Mouse (Mus musculus): Measurements from ENCODE around the gene Slc25a47. TPM values are rescaled to one million over a fixed set of nuclear protein-coding genes. Genes with fewer than 3 reads are reported as not detected.
A peak's percentile ranks its signal among the peaks of the same experiment; 100 is the strongest.

The Slc25a47 gene
- polyA plus RNA-seq (2012; ENCODE audit: insufficient read depth, insufficient read length, missing spikeins) = 0.82 and 1.2 TPM in 2 replicates

DNA sequence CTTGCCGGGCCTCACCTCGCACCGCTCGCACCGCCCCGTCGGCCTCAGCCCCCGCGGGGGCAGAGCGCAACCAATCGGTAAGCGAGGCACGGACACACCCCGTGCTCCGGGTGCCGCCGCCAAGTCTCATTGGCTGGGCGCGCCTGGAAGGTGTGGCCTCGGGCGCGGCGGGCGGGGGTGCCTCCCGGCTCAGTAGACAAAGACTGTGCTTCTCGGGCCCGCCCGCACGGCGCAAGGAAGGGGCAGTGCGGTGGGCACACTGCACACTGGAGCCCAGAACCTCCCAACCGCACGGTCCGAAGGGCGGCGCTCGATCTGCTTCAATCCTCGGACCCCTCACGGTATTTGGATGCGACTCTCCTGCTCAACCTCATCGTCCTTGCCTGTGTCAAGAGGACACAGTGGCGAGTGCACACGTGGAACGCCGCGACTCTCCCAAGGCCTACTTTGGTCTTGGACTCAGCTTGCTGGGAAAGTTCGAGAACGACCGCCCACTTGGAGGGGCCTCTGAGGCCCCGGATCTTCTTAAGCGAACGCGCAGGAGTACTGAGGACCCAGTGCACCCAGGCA lies at the start of gene Slc25a47, which contains the start of gene Slc25a29:
Gene Slc25a47 (plus strand): TSS at position 207 of the 570 bp plus-strand sequence.
Gene Slc25a29 (minus strand): TSS at position 44 of the 570 bp plus-strand sequence.
- Histone ChIP-seq H3K4me1 (ENCODE audit: control insufficient read depth, insufficient read depth, low read length) (peaks cover 28% of the 10 kb centered on the region), H3K4me3 (ENCODE audit: insufficient read depth, low read length) (peak within 1 kb of the TSS; percentile 84), H3K27ac (ENCODE audit: insufficient read depth, low read depth, low read length) (no peak within 1 kb of the TSS)
- TF ChIP-seq POLR2A (IDR thresholded peaks at IDR 0.05; ENCODE audit: borderline replicate concordance, low read depth, low read length) = no peak
- no peak for TF ChIP-seq CTCF (IDR thresholded peaks at IDR 0.05; ENCODE audit: low read depth, low read length)

DNA sequence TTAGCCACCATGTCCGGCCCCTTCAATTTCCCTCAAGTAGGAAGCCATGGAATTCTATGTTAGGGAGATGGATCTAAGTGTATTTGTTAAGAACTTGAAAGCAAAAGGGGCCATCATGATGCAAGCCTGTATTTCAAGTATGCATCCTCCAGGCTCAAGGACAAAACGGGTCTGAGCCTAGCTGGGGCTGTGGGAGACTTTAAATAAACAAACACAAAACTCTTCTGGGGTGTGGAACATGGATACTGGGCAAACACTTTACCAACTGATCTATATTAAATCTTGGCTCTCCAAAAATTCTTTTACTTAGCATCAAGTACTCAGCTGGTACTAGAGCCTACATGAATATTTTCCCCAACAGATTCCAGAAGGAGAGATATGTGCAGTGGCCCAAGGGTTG lies 48.5 kb upstream of the Slc25a47 start:
- no peak overlapping the region for H3K4me3 ChIP-seq (ENCODE audit: insufficient read depth, low read length)
- H3K27ac ChIP-seq (ENCODE audit: insufficient read depth, low read depth, low read length) = no peak overlapping the region
- TF ChIP-seq POLR2A (IDR thresholded peaks at IDR 0.05; ENCODE audit: borderline replicate concordance, low read depth, low read length) (no peak), CTCF (IDR thresholded peaks at IDR 0.05; ENCODE audit: low read depth, low read length) (no peak)
- peaks cover 10% of the 10 kb centered on the region for H3K4me1 ChIP-seq (ENCODE audit: control insufficient read depth, insufficient read depth, low read length)

DNA sequence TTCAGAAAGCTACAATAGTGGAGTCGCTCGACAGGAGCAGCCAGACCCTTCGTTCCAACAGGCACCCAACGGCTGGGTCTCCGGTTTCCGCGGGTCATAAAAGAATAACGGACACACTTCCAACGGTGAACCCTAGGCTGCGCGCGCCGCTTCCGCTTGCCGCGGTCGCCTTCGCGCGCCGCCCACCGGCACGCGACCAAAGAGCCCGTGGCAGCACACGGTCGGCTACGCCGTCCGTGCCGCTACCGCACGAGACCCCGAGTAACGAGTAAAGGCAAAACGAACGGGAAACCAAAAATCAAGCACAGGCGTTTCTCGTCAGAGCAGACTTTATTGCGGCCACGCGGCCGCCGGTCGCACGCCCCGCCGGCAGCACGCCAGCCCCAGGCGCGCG lies 43.7 kb upstream of the Slc25a47 start:
- peak overlapping the region; percentile 85 for H3K27ac ChIP-seq (ENCODE audit: insufficient read depth, low read depth, low read length)
- peaks cover 7% of the 10 kb centered on the region for H3K4me1 ChIP-seq (ENCODE audit: control insufficient read depth, insufficient read depth, low read length)
- TF ChIP-seq POLR2A (IDR thresholded peaks at IDR 0.05; ENCODE audit: borderline replicate concordance, low read depth, low read length) = no peak
- peak overlapping the region; percentile 82 for H3K4me3 ChIP-seq (ENCODE audit: insufficient read depth, low read length)

DNA sequence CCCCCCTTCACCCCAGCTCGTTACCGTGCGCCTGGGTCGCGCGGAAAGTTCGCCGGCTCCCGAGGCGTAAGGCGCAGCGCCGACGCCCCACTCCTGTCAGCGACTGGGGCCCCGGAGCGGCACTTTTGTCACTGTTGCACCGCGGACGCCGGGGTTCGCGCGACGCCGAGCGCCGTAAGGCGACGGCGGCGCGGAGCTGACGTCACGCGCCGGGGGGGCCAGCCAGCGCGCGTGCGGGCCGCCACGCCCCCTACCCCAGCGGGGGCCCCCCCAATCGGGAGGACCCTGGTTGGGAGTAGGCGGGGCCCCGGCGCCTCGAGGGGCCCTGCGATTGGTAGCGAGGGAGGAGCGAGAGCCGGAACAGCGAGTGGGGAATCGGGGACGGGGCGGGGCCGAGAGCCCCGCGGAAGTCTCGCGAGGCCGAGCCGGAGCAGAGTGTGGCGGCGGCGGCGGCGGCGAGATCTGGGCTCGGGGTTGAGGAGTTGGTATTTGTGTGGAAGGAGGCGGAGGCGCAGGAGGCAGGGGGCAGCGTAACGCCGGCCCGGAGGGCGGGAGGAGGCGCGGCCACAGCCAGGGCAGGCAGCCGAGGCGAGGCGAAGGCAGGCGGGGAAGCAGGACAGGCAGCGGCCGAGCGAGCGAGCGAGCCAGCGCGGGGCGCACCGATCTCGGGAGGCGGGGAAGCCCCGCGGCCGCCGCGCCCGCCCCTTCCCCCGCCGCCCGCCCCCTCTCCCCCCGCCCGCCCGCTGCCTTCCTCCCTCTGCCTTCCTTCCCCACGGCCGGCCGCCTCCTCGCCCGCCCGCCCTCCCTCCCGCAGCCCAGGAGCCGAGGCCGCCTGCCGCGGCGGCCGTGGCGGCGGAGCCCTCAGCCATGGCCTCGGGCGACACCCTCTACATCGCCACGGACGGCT lies 43.0 kb upstream of the Slc25a47 start, which contains the start of gene Yy1:
Gene Yy1 (plus strand): TSS at position 428 of the 907 bp plus-strand sequence.
- TF ChIP-seq POLR2A (IDR thresholded peaks at IDR 0.05; ENCODE audit: borderline replicate concordance, low read depth, low read length) (no peak), CTCF (IDR thresholded peaks at IDR 0.05; ENCODE audit: low read depth, low read length) (no peak)
- Histone ChIP-seq H3K27ac (ENCODE audit: insufficient read depth, low read depth, low read length) (peak within 1 kb of the TSS; percentile 96), H3K4me3 (ENCODE audit: insufficient read depth, low read length) (peak within 1 kb of the TSS; percentile 100), H3K4me1 (ENCODE audit: control insufficient read depth, insufficient read depth, low read length) (peaks cover 7% of the 10 kb centered on the region)

DNA sequence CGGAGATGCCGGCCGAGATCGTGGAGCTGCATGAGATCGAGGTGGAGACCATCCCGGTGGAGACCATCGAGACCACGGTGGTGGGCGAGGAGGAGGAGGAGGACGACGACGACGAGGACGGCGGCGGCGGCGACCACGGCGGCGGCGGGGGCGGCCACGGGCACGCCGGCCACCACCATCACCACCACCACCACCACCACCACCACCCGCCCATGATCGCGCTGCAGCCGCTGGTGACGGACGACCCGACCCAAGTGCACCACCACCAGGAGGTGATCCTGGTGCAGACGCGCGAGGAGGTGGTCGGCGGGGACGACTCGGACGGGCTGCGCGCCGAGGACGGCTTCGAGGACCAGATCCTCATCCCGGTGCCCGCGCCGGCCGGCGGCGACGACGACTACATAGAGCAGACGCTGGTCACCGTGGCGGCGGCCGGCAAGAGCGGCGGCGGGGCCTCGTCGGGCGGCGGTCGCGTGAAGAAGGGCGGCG lies 42.3 kb upstream of the Slc25a47 start:
- H3K4me1 ChIP-seq (ENCODE audit: control insufficient read depth, insufficient read depth, low read length) = peaks cover 7% of the 10 kb centered on the region
- no peak for TF ChIP-seq CTCF (IDR thresholded peaks at IDR 0.05; ENCODE audit: low read depth, low read length)
- no peak for TF ChIP-seq POLR2A (IDR thresholded peaks at IDR 0.05; ENCODE audit: borderline replicate concordance, low read depth, low read length)
- H3K4me3 ChIP-seq (ENCODE audit: insufficient read depth, low read length) = peak overlapping the region; percentile 100
- H3K27ac ChIP-seq (ENCODE audit: insufficient read depth, low read depth, low read length) = peak overlapping the region; percentile 96

DNA sequence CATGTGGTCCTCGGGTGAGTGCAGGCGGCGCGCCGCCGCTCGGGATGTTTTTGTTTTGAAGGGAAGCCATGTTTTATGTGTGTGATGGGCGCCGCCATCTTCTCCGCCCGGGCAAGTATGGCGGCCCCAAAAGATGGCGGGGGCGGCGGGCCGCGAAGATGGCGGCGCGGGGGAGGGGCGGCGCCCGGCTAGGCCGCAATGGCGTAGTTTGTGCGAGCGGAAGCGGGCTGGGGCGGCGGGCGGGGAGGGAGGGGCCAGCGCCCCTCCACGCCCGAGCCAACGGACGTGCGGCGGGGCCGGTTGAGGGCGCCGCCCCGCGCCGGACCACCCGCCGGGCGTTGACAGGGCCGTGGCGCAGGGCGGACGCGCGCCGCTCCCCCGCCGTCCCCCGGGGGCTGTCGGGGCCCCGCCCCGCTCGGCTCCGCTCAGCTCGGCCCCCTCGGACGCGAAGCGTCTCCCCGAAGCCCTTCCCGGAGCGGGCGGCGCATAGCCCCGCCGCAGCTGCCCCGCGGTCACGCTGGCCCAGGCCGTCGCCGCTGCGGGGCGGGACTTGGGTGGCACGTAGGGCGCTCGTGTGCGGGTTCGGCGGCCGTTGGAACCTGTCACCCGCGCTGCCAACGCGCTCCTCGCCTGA lies 41.7 kb upstream of the Slc25a47 start:
- TF ChIP-seq POLR2A (IDR thresholded peaks at IDR 0.05; ENCODE audit: borderline replicate concordance, low read depth, low read length) = no peak
- peak overlapping the region; percentile 96 for H3K27ac ChIP-seq (ENCODE audit: insufficient read depth, low read depth, low read length)
- H3K4me3 ChIP-seq (ENCODE audit: insufficient read depth, low read length) = peak overlapping the region; percentile 100
- peaks cover 9% of the 10 kb centered on the region for H3K4me1 ChIP-seq (ENCODE audit: control insufficient read depth, insufficient read depth, low read length)

DNA sequence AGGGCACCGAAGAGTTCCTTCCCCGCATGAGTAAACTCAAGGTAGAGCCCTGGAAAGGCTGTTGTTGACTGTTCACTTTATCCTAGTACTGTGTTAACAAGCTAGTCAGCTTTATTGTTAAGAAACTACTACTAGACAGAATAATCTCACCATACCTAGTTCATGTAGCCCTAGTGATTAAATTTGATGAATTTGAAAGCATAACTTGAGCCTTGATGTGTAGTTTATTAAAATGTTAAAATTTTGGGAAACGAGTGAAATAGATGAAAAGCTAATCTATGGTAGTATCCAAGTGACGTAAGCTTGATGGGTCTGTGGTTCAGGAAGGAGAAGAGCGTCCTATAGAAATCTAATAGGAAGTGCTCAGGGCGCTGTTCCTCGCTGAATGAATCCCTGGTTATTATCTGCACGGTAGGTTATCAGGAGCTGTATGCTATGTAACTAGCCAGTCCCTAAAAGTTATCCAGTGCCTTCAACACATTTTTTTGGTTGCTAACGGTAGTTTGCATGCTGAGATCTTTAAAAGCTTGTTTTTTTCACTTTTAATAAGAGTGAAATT lies 40.8 kb upstream of the Slc25a47 start:
- H3K27ac ChIP-seq (ENCODE audit: insufficient read depth, low read depth, low read length) = peak overlapping the region; percentile 96
- peaks cover 14% of the 10 kb centered on the region for H3K4me1 ChIP-seq (ENCODE audit: control insufficient read depth, insufficient read depth, low read length)

DNA sequence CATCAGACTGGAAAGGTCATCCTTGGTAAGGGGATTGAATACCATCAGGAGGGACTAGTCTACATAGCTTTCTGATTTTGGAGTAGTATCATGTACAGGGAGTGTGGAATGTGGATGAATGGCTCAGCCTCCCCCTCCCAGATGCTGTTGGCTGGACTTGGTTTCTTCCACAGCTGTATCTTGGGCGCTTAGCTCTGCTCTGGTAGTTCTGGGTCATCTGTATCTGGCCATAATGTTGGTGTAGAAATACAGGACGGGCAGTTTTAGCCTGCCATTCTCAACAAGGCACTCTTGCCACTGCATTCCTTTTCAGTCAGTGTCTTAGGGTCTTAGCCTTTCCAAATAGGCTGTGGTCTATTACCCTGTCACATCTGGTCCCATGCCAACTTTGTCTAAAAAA lies 34.2 kb upstream of the Slc25a47 start:
- Histone ChIP-seq H3K4me1 (ENCODE audit: control insufficient read depth, insufficient read depth, low read length) (peaks cover 29% of the 10 kb centered on the region), H3K4me3 (ENCODE audit: insufficient read depth, low read length) (no peak overlapping the region), H3K27ac (ENCODE audit: insufficient read depth, low read depth, low read length) (no peak overlapping the region)
- TF ChIP-seq POLR2A (IDR thresholded peaks at IDR 0.05; ENCODE audit: borderline replicate concordance, low read depth, low read length) = no peak

More for the DNA sequence above, 40.8 kb upstream of the Slc25a47 start:
- TF ChIP-seq CTCF (IDR thresholded peaks at IDR 0.05; ENCODE audit: low read depth, low read length) = no peak
- no peak for TF ChIP-seq POLR2A (IDR thresholded peaks at IDR 0.05; ENCODE audit: borderline replicate concordance, low read depth, low read length)
- peak overlapping the region; percentile 100 for H3K4me3 ChIP-seq (ENCODE audit: insufficient read depth, low read length)

DNA sequence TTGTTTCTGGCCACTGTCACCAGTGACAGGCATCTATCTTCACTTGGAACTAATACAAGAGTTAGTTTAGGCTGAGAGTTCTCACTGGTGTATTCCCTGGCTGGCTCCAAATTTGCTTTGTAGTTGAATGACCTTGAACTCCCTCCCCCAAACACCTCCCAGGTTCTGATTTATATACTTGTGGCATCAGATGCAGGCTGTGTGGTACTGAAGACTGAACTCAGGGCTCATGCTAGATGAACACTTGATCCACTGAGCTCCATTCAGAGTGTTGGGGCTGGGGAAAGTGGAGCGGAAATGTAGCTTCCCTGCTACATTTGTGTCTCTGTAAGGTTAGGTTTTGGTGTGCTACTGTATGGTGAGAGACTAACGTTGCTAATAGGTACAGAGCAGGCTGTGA lies 31.5 kb upstream of the Slc25a47 start:
- TF ChIP-seq CTCF (IDR thresholded peaks at IDR 0.05; ENCODE audit: low read depth, low read length) = no peak
- no peak for TF ChIP-seq POLR2A (IDR thresholded peaks at IDR 0.05; ENCODE audit: borderline replicate concordance, low read depth, low read length)
- Histone ChIP-seq H3K4me1 (ENCODE audit: control insufficient read depth, insufficient read depth, low read length) (peaks cover 41% of the 10 kb centered on the region), H3K27ac (ENCODE audit: insufficient read depth, low read depth, low read length) (no peak overlapping the region), H3K4me3 (ENCODE audit: insufficient read depth, low read length) (no peak overlapping the region)

All from bone marrow macrophage, adult 2 months (primary cell).